Mouse (Mus musculus): ENCODE results near the gene OR5BS1P.
"Not testable (repeated sequence)": the region's sequence is repeated elsewhere in the genome, so short reads cannot be mapped to it uniquely, and the experiment has no call there.

OR5BS1P gene

DNA sequence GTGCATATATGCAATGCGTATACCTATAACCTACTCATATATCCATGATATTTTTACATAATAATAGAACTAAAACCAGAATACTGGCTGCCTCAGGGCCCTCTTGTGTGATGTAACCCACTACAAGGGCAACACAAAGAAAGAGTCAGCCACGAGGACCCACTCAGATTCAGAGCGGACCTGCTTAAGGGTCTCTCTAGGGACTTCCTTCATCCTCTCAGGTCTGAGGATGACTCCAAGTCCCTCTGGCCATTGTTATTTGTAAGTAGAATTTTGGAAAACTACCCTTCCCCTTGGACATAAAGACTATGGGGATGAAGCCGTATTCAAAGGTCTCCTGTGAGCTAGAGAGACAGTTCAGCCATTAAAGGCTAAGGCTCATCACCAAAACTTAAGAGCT is at the start of gene OR5BS1P:
OR5BS1P (plus strand) TSS at position 301 of the 400 bp plus-strand sequence.
- no peak for DNase-seq (ENCODE audit: low read depth)

GRCm38 (mm10) chr15:98420897-98421296 is 48.8 kb upstream of the OR5BS1P start:
- DNase-seq (ENCODE audit: low read depth), result no peak

DNA sequence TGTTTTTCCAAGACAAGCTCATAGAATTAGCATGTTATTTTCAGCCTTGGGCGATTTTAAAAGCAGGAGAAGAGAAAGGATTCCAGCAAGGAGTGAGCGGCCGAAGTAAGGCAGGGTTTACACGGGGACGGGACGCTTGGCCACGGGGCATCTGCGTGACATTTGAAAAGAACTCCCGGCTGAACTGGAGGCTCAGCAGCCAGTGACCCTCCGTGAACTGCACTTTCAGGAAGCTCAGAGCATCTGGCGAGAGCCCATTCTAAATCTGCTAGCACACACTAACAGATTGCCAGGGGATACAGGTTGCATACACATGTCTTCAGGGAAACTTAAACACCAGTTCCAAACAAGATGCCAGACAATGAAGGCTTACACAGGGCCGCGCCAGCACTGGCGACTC is 45.4 kb upstream of the OR5BS1P start:
- DNase-seq (ENCODE audit: low read depth), result no peak

GRCm38 (mm10) chr15:98424753-98425152 is 44.9 kb upstream of the OR5BS1P start:
- DNase-seq (ENCODE audit: low read depth), result no peak

- DNase-seq (ENCODE audit: low read depth), result no peak
These were observed 44.5 kb upstream of the OR5BS1P start for GRCm38 (mm10) chr15:98425188-98425587.

- DNase-seq (ENCODE audit: low read depth), result not testable (repeated sequence)
These were observed 38.8 kb upstream of the OR5BS1P start, which contains the start of gene Olfr282 for GRCm38 (mm10) chr15:98430925-98431324. Gene Olfr282 (plus strand): TSS chr15:98431225.

GRCm38 (mm10) chr15:98444561-98444960 is 25.1 kb upstream of the OR5BS1P start:
- DNase-seq (ENCODE audit: low read depth), result no peak

DNA sequence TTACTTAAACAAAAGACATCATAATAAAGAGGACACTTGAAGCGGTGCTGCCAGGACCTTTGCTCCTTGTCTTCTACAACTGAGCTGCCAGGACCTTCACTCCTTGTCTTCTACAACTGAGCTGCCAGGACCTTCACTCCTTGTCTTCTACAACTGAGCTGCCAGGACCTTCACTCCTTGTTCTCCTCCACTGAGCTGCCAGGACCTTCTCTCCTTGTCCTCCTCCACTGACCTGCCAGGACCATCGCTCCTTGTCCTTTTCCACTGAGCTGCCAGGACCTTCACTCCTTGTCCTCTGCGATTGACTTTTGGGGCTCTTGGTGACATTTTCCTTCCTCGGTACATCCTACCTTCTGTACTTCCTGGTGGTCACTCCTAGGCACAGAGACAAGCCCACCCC is 21.2 kb upstream of the OR5BS1P start:
- DNase-seq (ENCODE audit: low read depth), result no peak

DNA sequence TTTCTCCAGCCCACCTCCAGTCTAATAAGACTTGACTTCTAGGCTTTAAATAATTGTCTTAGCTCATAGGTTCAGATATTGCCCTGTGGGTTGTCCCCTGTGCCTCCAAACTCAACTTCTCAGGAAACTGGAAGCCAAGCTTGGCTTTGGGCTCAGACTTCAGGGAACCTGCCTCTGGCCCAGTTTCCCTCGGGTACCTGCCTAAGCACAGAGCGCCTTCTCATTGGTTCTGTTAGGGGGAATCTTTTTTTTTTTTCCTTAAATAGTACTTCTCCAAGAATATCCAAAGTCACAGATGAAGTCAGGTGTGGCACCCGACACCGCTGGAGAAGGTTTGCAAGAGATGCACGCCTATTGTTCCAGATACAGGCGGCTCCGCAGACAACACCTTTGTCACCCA is 17.4 kb upstream of the OR5BS1P start, which contains the start of gene Olfr281:
Olfr281 (plus strand) TSS at position 301 of the 400 bp plus-strand sequence.
- DNase-seq (ENCODE audit: low read depth), result no peak

DNA sequence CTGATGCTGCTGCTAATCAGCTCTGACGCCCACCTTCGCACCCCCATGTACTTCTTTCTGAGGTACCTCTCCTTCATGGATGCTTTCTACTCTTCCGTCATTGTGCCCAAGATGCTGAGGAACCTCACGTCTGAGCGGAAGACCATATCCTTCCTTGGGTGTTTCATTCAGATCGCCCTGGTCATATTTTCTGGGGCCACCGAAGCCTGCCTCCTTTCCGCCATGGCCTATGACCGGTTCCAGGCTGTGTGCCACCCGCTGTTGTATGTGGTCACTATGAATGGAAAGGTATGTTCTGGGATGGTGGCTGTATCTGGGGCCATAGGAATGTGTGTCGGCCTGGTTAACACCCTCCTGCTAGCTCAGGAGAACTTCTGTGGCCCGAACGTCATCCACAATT is 1.8 kb downstream of the OR5BS1P start:
- no peak for DNase-seq (ENCODE audit: low read depth)

GRCm38 (mm10) chr15:98474958-98475357 is 5.3 kb downstream of the OR5BS1P start:
- DNase-seq (ENCODE audit: low read depth), result no peak

GRCm38 (mm10) chr15:98475382-98475781 is 5.7 kb downstream of the OR5BS1P start:
- DNase-seq (ENCODE audit: low read depth), result peak; percentile 50

GRCm38 (mm10) chr15:98476281-98476680 is 6.6 kb downstream of the OR5BS1P start:
- DNase-seq (ENCODE audit: low read depth), result no peak

DNA sequence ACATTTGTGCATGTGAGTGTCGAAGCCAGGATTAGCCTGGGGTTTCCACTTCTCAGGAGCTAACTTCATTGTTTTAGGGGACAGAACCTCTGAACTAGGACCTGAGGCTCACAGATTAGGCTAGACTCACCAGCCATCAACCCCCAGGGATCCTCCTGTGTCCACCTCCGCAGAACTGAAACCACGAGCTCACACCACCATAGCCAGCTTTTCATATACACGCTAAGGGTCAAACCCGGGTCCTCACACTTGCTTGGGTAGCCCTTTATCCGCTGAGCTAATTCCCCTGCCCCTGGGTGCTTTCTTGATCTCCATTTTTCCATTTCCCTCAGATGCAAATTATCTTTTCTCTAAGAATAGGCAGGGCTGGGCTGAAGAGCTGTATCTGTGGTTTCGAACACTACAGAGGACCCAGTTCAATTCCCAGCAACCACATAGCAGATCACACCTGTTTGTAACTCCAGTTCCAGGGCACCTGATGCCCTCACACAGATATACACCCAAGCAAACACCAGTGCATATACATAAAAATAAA is 9.9 kb downstream of the OR5BS1P start:
- DNase-seq (ENCODE audit: low read depth), result no peak

DNA sequence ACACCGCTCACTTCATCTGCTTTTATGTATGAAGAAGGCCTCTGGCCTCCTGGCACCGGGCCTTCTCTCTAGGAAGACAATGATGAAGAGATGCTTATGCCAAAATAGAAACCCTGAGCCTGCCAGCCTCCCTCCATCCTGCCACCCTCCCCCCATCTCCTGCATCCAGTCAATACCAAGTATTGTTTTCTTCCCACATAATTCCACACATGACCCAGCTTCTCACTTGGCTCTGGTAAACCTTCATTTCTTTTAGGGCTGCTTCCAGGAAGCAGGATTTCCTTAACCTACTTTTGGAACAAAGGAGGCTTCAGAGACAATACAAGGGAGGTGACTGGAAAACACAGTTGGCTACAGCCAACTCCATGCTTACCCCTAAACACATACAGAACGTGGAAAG is 13.0 kb downstream of the OR5BS1P start, which contains the start of gene Lalba:
Lalba (minus strand) TSS at position 21 of the 400 bp plus-strand sequence.
- no peak for DNase-seq (ENCODE audit: low read depth)

- no peak for DNase-seq (ENCODE audit: low read depth)
These were observed 14.5 kb downstream of the OR5BS1P start for GRCm38 (mm10) chr15:98483907-98484886.

GRCm38 (mm10) chr15:98486433-98487021 is 16.8 kb downstream of the OR5BS1P start:
- DNase-seq (ENCODE audit: low read depth), result no peak

GRCm38 (mm10) chr15:98491332-98491731 is 21.6 kb downstream of the OR5BS1P start:
- DNase-seq (ENCODE audit: low read depth), result no peak

GRCm38 (mm10) chr15:98492102-98492501 is 22.4 kb downstream of the OR5BS1P start, which contains the start of gene Olfr279:
Gene Olfr279 (plus strand): TSS chr15:98492402.
- DNase-seq (ENCODE audit: low read depth), result no peak

GRCm38 (mm10) chr15:98497631-98498030 is 27.9 kb downstream of the OR5BS1P start:
- no peak for DNase-seq (ENCODE audit: low read depth)

DNA sequence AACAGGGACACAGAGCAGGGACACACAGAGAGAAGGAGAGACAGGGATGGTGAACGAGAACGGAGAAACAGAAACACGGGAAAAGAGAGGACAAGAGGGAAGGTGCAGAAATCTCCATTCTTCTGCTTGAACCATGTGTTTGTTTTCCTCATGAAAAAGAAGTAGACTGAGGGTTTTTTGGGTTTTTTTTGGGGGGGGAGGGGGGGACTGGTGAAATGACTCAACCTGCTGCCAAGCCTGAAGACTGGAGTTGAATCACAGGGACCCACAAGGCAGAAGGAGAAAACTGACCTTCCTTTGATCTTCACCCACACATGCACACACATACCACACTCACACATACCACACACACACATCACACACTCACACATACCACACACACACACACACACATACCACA is 33.6 kb downstream of the OR5BS1P start:
- no peak for DNase-seq (ENCODE audit: low read depth)

- DNase-seq (ENCODE audit: low read depth), result peak; percentile 68
These were observed 34.8 kb downstream of the OR5BS1P start for GRCm38 (mm10) chr15:98504514-98504913.

Measured in c-Kit-positive CD71-negative TER-119-negative erythroid progenitor cells, embryonic 14.5 days (primary cell).